Mouse (Mus musculus): ENCODE data around the gene Nacc1. TPM values are rescaled to one million over a fixed set of nuclear protein-coding genes. Genes with fewer than 3 reads are reported as not detected.

The Nacc1 gene
- polyA plus RNA-seq, 1 experiment = 47.2 TPM

GRCm38 (mm10) chr8:84708071-84708541, 20.4 kb upstream of the Nacc1 start:
- no peak overlapping the region for H3K27ac ChIP-seq (ENCODE audit: insufficient read depth, low read length)
- peaks cover 15% of the 10 kb centered on the region for H3K4me1 ChIP-seq (ENCODE audit: control insufficient read depth, insufficient read depth, low read length)
- no peak overlapping the region for H3K4me3 ChIP-seq (ENCODE audit: insufficient read depth, low read length)
- TF ChIP-seq CTCF (IDR thresholded peaks at IDR 0.05; ENCODE audit: borderline replicate concordance, insufficient read depth, low read length) (no peak), POLR2A (IDR thresholded peaks at IDR 0.05; ENCODE audit: low read depth, low read length) (no peak)

GRCm38 (mm10) chr8:84707267-84707883, 19.7 kb upstream of the Nacc1 start:
- peaks cover 10% of the 10 kb centered on the region for H3K4me1 ChIP-seq (ENCODE audit: control insufficient read depth, insufficient read depth, low read length)
- no peak overlapping the region for H3K27ac ChIP-seq (ENCODE audit: insufficient read depth, low read length)
- H3K4me3 ChIP-seq (ENCODE audit: insufficient read depth, low read length) = no peak overlapping the region
- TF ChIP-seq POLR2A (IDR thresholded peaks at IDR 0.05; ENCODE audit: low read depth, low read length) (no peak), CTCF (IDR thresholded peaks at IDR 0.05; ENCODE audit: borderline replicate concordance, insufficient read depth, low read length) (no peak)

GRCm38 (mm10) chr8:84706610-84707266, 19.1 kb upstream of the Nacc1 start:
- Histone ChIP-seq H3K27ac (ENCODE audit: insufficient read depth, low read length) (no peak overlapping the region), H3K4me1 (ENCODE audit: control insufficient read depth, insufficient read depth, low read length) (peaks cover 9% of the 10 kb centered on the region), H3K4me3 (ENCODE audit: insufficient read depth, low read length) (no peak overlapping the region)
- TF ChIP-seq POLR2A (IDR thresholded peaks at IDR 0.05; ENCODE audit: low read depth, low read length) (no peak), CTCF (IDR thresholded peaks at IDR 0.05; ENCODE audit: borderline replicate concordance, insufficient read depth, low read length) (no peak)

GRCm38 (mm10) chr8:84705960-84706359, 18.3 kb upstream of the Nacc1 start:
- no peak for TF ChIP-seq POLR2A (IDR thresholded peaks at IDR 0.05; ENCODE audit: low read depth, low read length)
- no peak for TF ChIP-seq CTCF (IDR thresholded peaks at IDR 0.05; ENCODE audit: borderline replicate concordance, insufficient read depth, low read length)
- Histone ChIP-seq H3K4me1 (ENCODE audit: control insufficient read depth, insufficient read depth, low read length) (peaks cover 4% of the 10 kb centered on the region), H3K27ac (ENCODE audit: insufficient read depth, low read length) (no peak overlapping the region), H3K4me3 (ENCODE audit: insufficient read depth, low read length) (no peak overlapping the region)

GRCm38 (mm10) chr8:84704867-84705831, 17.5 kb upstream of the Nacc1 start:
- H3K27ac ChIP-seq (ENCODE audit: insufficient read depth, low read length) = no peak overlapping the region
- H3K4me3 ChIP-seq (ENCODE audit: insufficient read depth, low read length) = no peak overlapping the region
- TF ChIP-seq CTCF (IDR thresholded peaks at IDR 0.05; ENCODE audit: borderline replicate concordance, insufficient read depth, low read length) (no peak), POLR2A (IDR thresholded peaks at IDR 0.05; ENCODE audit: low read depth, low read length) (no peak)
- peaks cover 2% of the 10 kb centered on the region for H3K4me1 ChIP-seq (ENCODE audit: control insufficient read depth, insufficient read depth, low read length)

- Histone ChIP-seq H3K4me3 (ENCODE audit: insufficient read depth, low read length) (no peak overlapping the region), H3K27ac (ENCODE audit: insufficient read depth, low read length) (no peak overlapping the region), H3K4me1 (ENCODE audit: control insufficient read depth, insufficient read depth, low read length) (peaks cover under 1% of the 10 kb centered on the region; the same call in 1 of the 2 replicates)
- TF ChIP-seq CTCF (IDR thresholded peaks at IDR 0.05; ENCODE audit: borderline replicate concordance, insufficient read depth, low read length) = peak; percentile 51; the same call in 1 of the 2 replicates
- no peak for TF ChIP-seq POLR2A (IDR thresholded peaks at IDR 0.05; ENCODE audit: low read depth, low read length)
Measured at GRCm38 (mm10) chr8:84704356-84704755, 16.7 kb upstream of the Nacc1 start.

- H3K27ac ChIP-seq (ENCODE audit: insufficient read depth, low read length) = no peak overlapping the region
- no peak overlapping the region for H3K4me3 ChIP-seq (ENCODE audit: insufficient read depth, low read length)
- TF ChIP-seq CTCF (IDR thresholded peaks at IDR 0.05; ENCODE audit: borderline replicate concordance, insufficient read depth, low read length) (no peak), POLR2A (IDR thresholded peaks at IDR 0.05; ENCODE audit: low read depth, low read length) (no peak)
- no peaks in the 10 kb centered on the region for H3K4me1 ChIP-seq (ENCODE audit: control insufficient read depth, insufficient read depth, low read length)
Measured at GRCm38 (mm10) chr8:84703466-84704249, 16.0 kb upstream of the Nacc1 start.

- Histone ChIP-seq H3K4me3 (ENCODE audit: insufficient read depth, low read length) (no peak overlapping the region), H3K4me1 (ENCODE audit: control insufficient read depth, insufficient read depth, low read length) (no peaks in the 10 kb centered on the region), H3K27ac (ENCODE audit: insufficient read depth, low read length) (no peak overlapping the region)
- TF ChIP-seq CTCF (IDR thresholded peaks at IDR 0.05; ENCODE audit: borderline replicate concordance, insufficient read depth, low read length) = no peak
- TF ChIP-seq POLR2A (IDR thresholded peaks at IDR 0.05; ENCODE audit: low read depth, low read length) = no peak
Measured at GRCm38 (mm10) chr8:84702963-84703465, 15.4 kb upstream of the Nacc1 start.

- H3K4me1 ChIP-seq (ENCODE audit: control insufficient read depth, insufficient read depth, low read length) = no peaks in the 10 kb centered on the region
- no peak for TF ChIP-seq POLR2A (IDR thresholded peaks at IDR 0.05; ENCODE audit: low read depth, low read length)
- no peak for TF ChIP-seq CTCF (IDR thresholded peaks at IDR 0.05; ENCODE audit: borderline replicate concordance, insufficient read depth, low read length)
- no peak overlapping the region for H3K27ac ChIP-seq (ENCODE audit: insufficient read depth, low read length)
- H3K4me3 ChIP-seq (ENCODE audit: insufficient read depth, low read length) = no peak overlapping the region
Measured at GRCm38 (mm10) chr8:84702561-84702960, 14.9 kb upstream of the Nacc1 start.

Data from embryonic fibroblast, embryonic 13.5 days (primary cell).